Mouse (Mus musculus) thymus, postnatal 0 days (tissue): Measurements from ENCODE around the gene Mybl2. TPM values are rescaled to one million over a fixed set of nuclear protein-coding genes. Genes with fewer than 3 reads are reported as not detected.

Source experiments
- DNase-seq: peaks from one replicate; pipeline ENCODE4 v3.0.0-alpha.2; 2015; ENCODE audit warnings: low spot score
- polyA plus RNA-seq: library from polyadenylated mRNA; unstranded; fragments of >200 nt; fragmentation: Nextera tagmentation; extraction: Ambion mirVana; gene quantifications from 2 replicates; pipeline ENCODE4 v1.2.1, GENCODE M21; 2015

Mybl2 gene
- polyA plus RNA-seq, 1 experiment from 2014 or later = 26.9 TPM

DNA sequence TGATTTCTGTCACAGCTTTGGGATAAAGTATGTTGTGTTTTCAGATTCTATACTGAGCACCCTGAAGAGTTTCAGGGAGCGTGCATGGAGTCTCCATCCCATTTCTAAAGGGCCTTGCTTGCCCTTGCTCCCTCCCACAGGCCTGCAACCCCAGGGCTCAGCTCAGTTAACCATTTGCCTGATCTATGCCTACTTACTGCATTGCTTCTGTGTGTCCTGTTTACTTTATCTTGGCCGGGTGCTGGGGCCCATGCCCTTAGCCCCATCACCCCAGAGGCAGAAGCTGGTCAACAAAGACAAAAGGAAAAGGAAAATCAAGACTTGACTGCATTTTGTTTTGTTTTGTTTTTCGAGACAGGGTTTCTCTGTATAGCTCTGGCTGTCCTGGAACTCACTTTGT is 17.1 kb downstream of the Mybl2 start:
- DNase-seq = no peak

DNA sequence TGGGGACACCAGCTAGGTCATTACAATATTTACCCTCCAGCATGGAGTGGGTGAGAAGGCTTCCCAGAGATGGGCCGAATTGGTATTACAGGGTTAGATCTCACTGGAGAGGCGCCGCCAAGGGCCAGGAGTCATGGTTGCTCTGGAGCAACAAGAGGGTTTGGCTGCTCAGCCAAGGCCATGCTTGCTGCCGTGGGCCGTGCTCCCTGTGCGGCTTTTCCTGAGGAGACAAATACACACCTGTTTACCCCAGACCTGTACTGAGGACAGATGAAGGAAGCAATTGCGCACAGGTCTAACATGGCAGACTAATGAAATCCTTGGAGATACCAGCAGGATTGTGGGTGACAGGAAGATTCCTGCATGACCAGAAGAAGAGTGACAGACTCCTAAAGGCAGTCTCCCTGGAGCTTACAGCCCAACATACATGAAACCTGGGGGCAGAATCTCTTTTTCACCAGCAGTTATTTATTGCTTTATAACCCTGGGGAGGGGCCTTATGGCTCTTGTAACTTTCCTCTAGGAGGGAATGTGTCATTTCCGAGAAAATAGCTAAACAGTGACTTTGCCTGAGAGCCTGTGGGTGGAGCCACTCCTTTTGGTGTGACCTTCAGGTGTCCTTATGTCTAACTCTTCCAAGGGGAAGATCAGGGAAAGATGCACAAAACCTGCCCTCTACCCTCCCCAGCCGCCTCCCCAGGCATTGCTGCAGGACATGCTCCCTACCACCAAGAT is 18.7 kb downstream of the Mybl2 start:
- no peak for DNase-seq

DNA sequence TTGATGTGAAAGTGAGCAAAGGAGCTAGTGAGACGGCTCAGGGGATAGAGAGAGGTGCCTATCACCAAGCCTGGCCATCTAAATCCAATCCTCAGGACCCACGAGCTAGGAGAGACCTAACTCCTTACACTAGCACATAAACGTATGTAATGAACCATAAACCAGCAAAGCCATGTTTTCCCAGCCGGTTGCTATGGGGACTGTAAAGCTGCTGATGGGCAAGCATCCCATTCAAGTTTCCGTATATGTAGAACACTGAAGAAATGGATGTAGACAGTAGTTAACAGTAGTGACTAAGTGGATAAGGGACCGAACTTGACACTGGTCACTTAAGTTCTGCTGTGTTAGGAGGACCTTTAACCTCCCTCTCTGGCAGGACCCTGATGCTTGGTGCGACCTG is 19.5 kb downstream of the Mybl2 start:
- no peak for DNase-seq

GRCm38 (mm10) chr2:163074808-163075207 is 20.3 kb downstream of the Mybl2 start:
- no peak for DNase-seq

- no peak for DNase-seq
These were observed 20.7 kb downstream of the Mybl2 start for GRCm38 (mm10) chr2:163075234-163075633.

- DNase-seq = no peak
These were observed 24.6 kb downstream of the Mybl2 start for GRCm38 (mm10) chr2:163079041-163079440.

GRCm38 (mm10) chr2:163082591-163082990 is 28.1 kb downstream of the Mybl2 start:
- no peak for DNase-seq

- no peak for DNase-seq
These were observed 30.0 kb downstream of the Mybl2 start for GRCm38 (mm10) chr2:163084519-163084918.

GRCm38 (mm10) chr2:163085047-163085446 is 30.6 kb downstream of the Mybl2 start:
- no peak for DNase-seq

- no peak for DNase-seq
These were observed 32.1 kb downstream of the Mybl2 start for GRCm38 (mm10) chr2:163086561-163086960.

DNA sequence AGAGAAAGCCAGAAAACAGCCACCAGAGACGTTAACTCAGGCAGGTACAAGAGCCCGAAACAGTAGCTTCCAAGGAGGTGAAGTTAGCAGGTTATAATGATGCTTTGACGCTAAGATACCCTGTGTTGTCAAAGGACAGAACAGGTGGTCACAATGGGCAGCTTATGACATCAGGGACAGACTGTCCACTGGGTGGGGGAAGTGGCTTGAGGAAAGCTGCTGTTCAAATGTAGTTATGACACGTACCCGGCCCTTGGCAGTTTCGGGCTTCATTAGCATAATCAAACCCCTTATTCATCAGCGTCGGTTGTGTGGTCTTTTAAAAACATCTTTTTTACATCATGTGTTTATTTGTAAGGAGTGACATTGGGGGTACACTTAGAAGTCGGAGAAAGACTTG is 33.2 kb downstream of the Mybl2 start, which contains the start of gene Gtsf1l:
Gene Gtsf1l, minus strand, starts transcription at position 128 of the 400 bp plus-strand sequence.
- DNase-seq = no peak

DNA sequence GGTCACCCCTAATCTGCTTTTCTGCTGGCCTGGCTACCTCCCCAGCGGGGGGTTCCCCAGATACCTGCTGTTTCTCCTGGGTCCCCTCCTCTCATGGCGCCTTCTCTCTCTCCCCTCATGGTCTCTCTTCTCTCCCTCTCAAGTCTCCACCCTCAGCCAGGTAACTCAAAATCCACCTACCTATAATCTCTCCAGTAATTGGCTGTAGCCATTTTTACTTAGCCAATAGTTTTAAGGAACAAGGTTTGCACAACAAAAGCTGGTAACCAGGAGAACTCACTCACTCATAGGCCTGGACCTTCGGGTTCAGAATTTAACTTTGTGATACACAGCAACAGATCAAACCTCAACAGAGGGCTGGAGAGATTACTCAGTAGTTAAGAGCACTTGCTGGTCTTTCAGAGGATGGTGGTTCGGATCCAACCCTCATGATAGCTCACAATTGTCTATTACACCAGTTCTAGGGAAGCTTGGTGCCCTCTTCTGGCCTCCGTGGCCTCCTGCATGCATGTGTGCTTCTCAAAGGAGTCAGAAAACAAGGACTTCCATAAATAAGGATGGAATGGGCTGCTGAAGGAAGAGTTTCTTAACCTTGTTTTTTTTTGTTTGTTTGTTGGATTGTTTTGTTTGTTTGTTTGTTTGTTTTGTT is 35.1 kb downstream of the Mybl2 start:
- peak; percentile 8 for DNase-seq

DNA sequence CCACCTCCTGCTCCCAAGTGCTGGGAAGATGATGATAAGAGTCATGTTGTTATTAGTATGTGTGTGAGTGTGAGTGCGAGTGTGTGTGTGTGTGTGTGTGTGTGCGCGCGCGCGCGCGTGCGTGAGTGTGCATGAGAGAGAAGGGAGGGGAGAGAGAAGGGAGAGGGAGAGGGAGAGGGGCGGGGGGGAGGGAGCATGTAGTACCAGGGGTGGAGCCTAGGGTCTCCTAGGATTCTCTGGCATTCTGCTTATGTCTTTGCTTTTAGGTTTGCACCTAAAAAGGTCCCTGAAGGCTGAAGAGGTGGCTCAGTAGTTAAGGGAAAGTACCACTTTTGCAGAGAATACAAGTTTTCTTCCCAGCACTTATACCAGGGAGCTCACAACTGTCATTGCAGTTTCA is 40.4 kb downstream of the Mybl2 start:
- no peak for DNase-seq

DNA sequence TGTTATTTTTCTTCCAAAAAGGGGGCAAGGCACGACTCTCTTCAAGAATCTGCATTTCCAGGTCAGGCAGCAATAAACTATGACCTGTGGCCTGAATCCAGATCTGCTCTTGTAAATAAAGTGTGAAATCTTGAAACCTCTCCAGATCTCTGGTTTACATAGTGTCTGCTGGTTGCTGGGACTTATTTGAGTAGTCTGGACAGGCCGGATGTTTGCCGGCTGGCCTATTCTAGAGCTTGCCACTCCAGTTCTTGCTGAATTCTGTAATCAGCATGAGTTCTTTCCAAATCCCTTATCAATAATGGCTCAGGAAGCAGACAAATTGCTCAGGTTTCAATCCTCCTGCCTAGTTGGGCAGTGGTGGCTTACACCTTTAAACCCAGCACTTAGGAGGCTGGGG is 41.3 kb downstream of the Mybl2 start:
- no peak for DNase-seq

- DNase-seq = peak; percentile 19
These were observed 45.4 kb downstream of the Mybl2 start for GRCm38 (mm10) chr2:163099919-163100318.

DNA sequence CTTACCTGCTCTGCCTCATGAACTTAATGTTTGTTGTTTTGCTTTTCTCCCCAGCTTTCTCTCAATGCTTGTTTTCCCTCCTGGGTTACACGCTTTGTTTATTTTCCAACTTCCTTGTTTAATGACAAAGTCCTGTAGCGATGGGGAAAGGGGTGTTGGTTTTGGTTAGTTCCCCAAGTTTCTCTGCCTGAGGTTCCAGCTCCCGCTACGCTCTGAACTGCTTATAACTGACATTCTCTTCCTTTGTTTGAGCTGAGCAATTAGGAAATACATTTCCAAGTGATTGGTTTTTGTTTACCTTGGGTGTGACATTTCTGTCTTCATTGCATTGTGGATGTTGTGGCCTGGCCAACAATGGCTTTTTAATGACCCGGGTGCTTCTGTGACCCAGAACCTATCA is 46.1 kb downstream of the Mybl2 start:
- no peak for DNase-seq

GRCm38 (mm10) chr2:163101646-163102203 is 47.2 kb downstream of the Mybl2 start:
- DNase-seq = peak; percentile 69

DNA sequence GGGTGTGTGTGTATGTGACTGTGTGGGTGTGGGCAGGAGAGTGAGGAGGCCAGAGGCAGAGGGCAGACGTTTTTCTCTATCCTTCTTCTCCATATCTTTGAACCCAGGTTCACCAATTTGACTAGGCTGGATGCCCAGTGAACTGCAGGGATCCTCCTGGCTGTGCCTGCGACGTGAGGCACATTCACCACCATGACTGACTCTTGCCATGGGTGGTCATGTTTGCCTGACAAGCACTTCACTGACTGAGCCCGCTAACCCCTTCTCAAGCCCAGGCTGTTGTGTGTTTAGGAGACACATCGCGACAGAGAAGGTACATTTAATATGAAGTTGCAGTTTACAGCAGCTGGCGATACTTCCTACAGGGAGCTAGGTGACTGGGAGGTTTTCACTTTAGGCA is 47.7 kb downstream of the Mybl2 start:
- DNase-seq = peak; percentile 35

GRCm38 (mm10) chr2:163102900-163103653 is 48.6 kb downstream of the Mybl2 start:
- peak; percentile 84 for DNase-seq

GRCm38 (mm10) chr2:163104086-163104770 is 49.7 kb downstream of the Mybl2 start:
- no peak for DNase-seq

DNA sequence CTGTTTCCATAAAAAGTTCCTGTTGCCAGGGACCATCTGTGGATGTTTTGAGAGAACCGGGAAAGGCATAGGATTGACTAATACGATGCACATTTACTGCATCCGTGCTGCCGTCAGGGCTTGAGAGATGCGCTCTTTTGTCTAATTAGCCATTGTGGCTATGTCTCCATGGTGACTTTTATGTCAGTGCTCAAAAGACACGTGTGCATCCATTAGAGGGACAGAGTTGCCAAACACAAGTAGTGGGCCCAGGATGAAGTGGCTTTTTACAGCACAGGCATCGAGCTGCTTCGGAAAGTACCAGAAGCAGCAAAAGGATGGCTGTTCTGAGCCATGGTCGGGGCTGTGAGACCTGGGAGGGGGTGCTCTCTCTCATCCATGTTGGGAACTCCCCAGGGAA is 53.9 kb downstream of the Mybl2 start:
- no peak for DNase-seq
